Mouse (Mus musculus) liver, embryonic 11.5 days (tissue): Measurements from ENCODE around the gene Aldh1a1. TPM values are rescaled to one million over a fixed set of nuclear protein-coding genes. Genes with fewer than 3 reads are reported as not detected.

Experiments
- ATAC-seq: fragments of 200-750 bp; cut with Nextera tagmentation; replicated peaks from 2 replicates; pipeline ENCODE4 v1.8.0; 2017; ENCODE audit warnings: moderate number of reproducible peaks, mild to moderate bottlenecking, moderate TSS enrichment, moderate library complexity; ENCODE audit not compliant: low FRiP score
- DNase-seq: peaks from one replicate; pipeline ENCODE4 v3.0.0-alpha.2; 2017; ENCODE audit warnings: low spot score
- H3K27ac ChIP-seq: fragments of 300-500 bp; sonication (generic); 2 replicates; pipeline ENCODE4 v1.5.1; 2014; ENCODE audit warnings: mild to moderate bottlenecking, low read depth, low read length, control low read depth
- H3K27me3 ChIP-seq: fragments of 300-500 bp; sonication (generic); replicated peaks from 2 replicates; pipeline ENCODE4 v1.6.1; 2014; ENCODE audit warnings: low read length, mixed read lengths; ENCODE audit not compliant: control insufficient read depth, insufficient read depth
- H3K36me3 ChIP-seq: fragments of 300-500 bp; sonication (generic); 2 replicates; pipeline ENCODE4 v1.6.1; 2014; ENCODE audit warnings: mild to moderate bottlenecking, low read length, moderate library complexity, mixed read lengths; ENCODE audit not compliant: control insufficient read depth, insufficient read depth
- H3K4me1 ChIP-seq: fragments of 300-500 bp; sonication (generic); replicated peaks from 2 replicates; pipeline ENCODE4 v1.6.1; 2014; ENCODE audit warnings: low read length, mixed read lengths; ENCODE audit not compliant: control insufficient read depth, insufficient read depth
- H3K4me2 ChIP-seq: fragments of 300-500 bp; sonication (generic); 2 replicates; pipeline ENCODE4 v1.6.1; 2014; ENCODE audit warnings: mild to moderate bottlenecking, control low read depth, moderate library complexity
- H3K4me3 ChIP-seq: fragments of 300-500 bp; sonication (generic); 2 replicates; pipeline ENCODE4 v1.5.1; 2014; ENCODE audit warnings: low read depth, low read length, control low read depth
- H3K9ac ChIP-seq: fragments of 300-500 bp; sonication (generic); 2 replicates; pipeline ENCODE4 v1.6.1; 2014; ENCODE audit warnings: low read depth, low read length, control low read depth
- H3K9me3 ChIP-seq: fragments of 300-500 bp; sonication (generic); 2 replicates; pipeline ENCODE4 v1.6.1; 2016; ENCODE audit warnings: low read length, inconsistent platforms, mixed read lengths; ENCODE audit not compliant: control insufficient read depth
- WGBS: fragments of 180-500 bp; shearing (Covaris S2); extraction: QIAGEN DNeasy Blood & Tissue Kit; methylation state at CpG from one replicate; pipeline ENCODE4 v1.1.7; 2014; 5-methylcytosine and 5-hydroxymethylcytosine counted together
- polyA plus RNA-seq: library from polyadenylated mRNA; unstranded; fragments of >200 nt; fragmentation: Nextera tagmentation; extraction: Ambion mirVana; gene quantifications from 2 replicates; pipeline ENCODE4 v1.2.1, GENCODE M21; 2014

Gene Aldh1a1
- polyA plus RNA-seq, 1 experiment from 2014 or later: 0.55 TPM

DNA sequence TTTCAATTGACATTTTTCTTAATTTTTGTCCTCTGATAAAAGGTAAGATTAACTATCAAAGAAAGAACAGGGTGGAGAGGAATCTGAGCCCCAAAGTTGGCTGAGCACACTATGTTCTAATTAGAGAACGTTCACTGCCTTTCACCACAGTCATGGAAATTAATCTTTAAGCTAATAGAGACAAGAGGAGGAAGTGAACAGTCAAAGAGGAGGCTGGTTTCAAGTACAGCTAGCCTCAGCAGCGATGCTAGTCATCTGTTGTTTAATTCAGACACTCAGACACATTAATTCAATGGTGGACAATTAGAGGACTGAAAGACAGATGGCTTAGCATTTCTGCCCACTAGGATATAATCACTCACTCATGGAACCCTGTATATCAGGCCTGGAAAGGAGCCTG, 157.5 kb downstream of the Aldh1a1 start:
- no peak overlapping the region for H3K4me3 ChIP-seq
- no peaks in the 10 kb centered on the region for H3K4me1 ChIP-seq
- H3K9me3 ChIP-seq: no peaks in the 10 kb centered on the region
- no peak overlapping the region for H3K4me2 ChIP-seq
- WGBS: 39% methylated on average over 2 of the region's 2 CpGs
- no peaks in the 10 kb centered on the region for H3K27me3 ChIP-seq
- DNase-seq (no peak), ATAC-seq (no peak)
- H3K27ac ChIP-seq: no peak overlapping the region
- H3K9ac ChIP-seq: no peak overlapping the region
- no peaks in the 10 kb centered on the region for H3K36me3 ChIP-seq

DNA sequence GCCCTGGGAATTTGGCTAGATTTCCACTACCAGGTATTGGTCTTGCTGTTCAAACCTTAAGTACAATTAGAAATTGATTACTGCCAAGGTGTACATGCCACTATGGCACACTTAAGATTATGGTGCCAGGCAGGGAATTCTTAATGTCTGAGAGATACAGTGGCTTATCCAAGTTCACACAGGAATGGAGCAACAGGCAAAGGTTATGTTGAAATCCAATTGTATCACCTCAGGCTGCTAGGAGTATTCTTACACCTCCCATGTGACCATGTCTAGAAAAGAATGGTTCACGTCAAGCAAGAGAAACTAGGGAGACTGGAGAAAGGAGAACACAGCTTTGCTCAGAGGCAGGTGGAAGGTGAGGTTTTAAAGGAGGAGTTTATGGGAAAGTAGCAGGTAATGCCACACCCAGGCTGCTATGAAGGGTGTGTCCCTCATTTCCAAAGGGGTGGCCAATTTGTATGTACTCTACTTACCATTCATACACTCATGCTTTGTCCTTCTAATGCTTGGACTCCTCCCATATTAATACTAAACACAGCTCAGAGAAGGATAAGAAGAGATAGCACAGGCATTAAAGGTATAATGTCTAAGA, 160.7 kb downstream of the Aldh1a1 start:
- no peaks in the 10 kb centered on the region for H3K9me3 ChIP-seq
- H3K4me1 ChIP-seq: no peaks in the 10 kb centered on the region
- no peak for DNase-seq
- no peak; the same call in 1 of the 2 replicates for ATAC-seq
- H3K4me2 ChIP-seq: no peak overlapping the region
- 72% methylated on average over 1 of the region's 1 CpGs for WGBS
- no peaks in the 10 kb centered on the region for H3K27me3 ChIP-seq
- H3K9ac ChIP-seq: no peak overlapping the region
- no peak overlapping the region for H3K4me3 ChIP-seq
- no peak overlapping the region for H3K27ac ChIP-seq
- no peaks in the 10 kb centered on the region for H3K36me3 ChIP-seq

DNA sequence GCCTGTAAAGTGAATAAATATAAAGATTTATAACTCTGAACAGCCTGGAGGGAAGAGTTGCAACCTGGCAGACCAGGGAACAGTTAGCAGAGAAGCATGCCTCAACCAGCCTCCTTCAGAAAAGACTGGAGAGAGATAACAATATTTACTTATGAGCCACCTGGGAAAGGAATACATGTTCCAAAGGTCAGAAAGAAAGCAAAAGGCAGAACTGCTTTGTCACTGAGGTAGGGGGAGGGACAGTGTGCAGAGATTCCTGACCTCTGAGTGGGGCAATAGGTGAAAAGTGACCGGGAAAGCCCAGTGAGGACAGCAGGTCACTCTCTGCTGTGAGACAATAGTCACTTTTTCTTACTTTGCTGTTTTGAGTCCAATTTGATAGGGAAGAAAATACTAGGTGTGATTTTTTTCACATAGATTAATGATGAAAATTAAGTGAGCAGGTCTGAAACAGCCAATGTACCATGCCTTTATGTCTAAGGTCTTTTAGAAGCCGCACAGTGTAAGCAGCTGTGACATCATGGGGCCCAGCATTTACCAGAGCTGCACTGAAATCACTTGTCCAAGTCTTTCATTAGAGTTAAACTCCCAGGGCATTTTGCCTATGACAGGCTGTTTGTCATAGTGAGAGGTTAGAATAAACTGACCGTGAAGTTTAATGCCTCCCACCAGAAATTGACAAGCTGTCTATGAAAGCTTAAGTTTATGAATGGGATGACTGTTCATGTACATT, 161.8 kb downstream of the Aldh1a1 start:
- no peaks in the 10 kb centered on the region for H3K36me3 ChIP-seq
- no peak overlapping the region for H3K9ac ChIP-seq
- no peak overlapping the region for H3K4me3 ChIP-seq
- H3K27me3 ChIP-seq: no peaks in the 10 kb centered on the region
- H3K9me3 ChIP-seq: no peaks in the 10 kb centered on the region
- DNase-seq: no peak
- no peaks in the 10 kb centered on the region for H3K4me1 ChIP-seq
- 62% methylated on average over 3 of the region's 3 CpGs for WGBS
- H3K4me2 ChIP-seq: no peak overlapping the region
- no peak overlapping the region for H3K27ac ChIP-seq
- peak; percentile 71 for ATAC-seq

DNA sequence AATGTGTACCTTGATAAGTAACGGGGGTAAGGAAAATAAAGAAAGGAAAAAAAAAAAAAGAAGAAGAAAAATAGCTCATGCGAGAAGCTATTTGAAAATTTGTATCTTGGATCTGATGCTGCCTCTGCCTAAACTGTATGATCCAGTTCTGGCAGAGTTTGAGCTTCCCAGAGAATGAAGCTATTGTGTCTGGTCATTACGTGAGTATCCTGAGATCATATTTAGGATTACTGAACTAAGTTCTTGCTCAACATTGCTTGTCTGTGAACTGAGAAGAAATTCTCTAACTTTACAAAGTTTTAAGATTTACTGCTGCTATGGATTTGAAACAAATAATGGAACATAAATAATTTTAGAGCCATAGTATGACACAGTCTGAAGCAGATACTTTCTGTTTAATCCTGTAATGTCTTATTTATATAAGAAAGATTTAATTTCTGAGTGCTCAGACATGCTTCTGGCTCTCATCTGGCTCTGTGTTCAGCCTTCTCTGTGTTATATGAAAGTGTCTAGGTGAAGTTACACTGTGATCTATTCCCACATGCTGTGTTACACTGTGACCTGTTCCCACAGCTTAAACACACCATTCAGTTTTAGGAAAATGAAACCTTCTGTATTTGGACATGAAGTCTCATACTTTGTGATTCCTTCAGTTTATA, 185.3 kb downstream of the Aldh1a1 start:
- 86% methylated on average over 3 of the region's 3 CpGs for WGBS
- Histone ChIP-seq H3K36me3 (no peaks in the 10 kb centered on the region), H3K9ac (no peak overlapping the region), H3K4me2 (no peak overlapping the region), H3K9me3 (no peaks in the 10 kb centered on the region), H3K4me1 (no peaks in the 10 kb centered on the region), H3K27me3 (no peaks in the 10 kb centered on the region), H3K4me3 (no peak overlapping the region), H3K27ac (no peak overlapping the region)
- DNase-seq: no peak
- no peak for ATAC-seq

Other genes with a start within 250 kb of the Aldh1a1 start
- gene Anxa1, start 101.8 kb upstream of the Aldh1a1 start, polyA plus RNA-seq: 16.8 and 18.7 TPM in 2 replicates
- 0.96 and 1.0 TPM in 2 replicates for gene Aldh1a7, start 234.8 kb downstream of the Aldh1a1 start, polyA plus RNA-seq